Mouse (Mus musculus) heart, postnatal 0 days (tissue): ENCODE results near the gene Gif. TPM values are rescaled to one million over a fixed set of nuclear protein-coding genes. Genes with fewer than 3 reads are reported as not detected.
A peak's percentile ranks its signal among the peaks of the same experiment; 100 is the strongest.

Experiments
- ATAC-seq: fragments of 200-750 bp; cut with Nextera tagmentation; 2 replicates; pipeline ENCODE4 v1.8.0; 2017; ENCODE audit warnings: low read depth, moderate number of reproducible peaks, moderate library complexity; ENCODE audit not compliant: insufficient read depth
- DNase-seq: peaks from one replicate; pipeline ENCODE4 v3.0.0-alpha.2; 2016; ENCODE audit warnings: low spot score
- H3K27ac ChIP-seq: fragments of 300-500 bp; sonication (generic); 2 replicates; pipeline ENCODE4 v1.5.1; 2014; ENCODE audit warnings: low read depth, mild to moderate bottlenecking
- H3K27me3 ChIP-seq: fragments of 300-500 bp; sonication (generic); 2 replicates; pipeline ENCODE4 v1.6.1; 2014; ENCODE audit warnings: low read length, mixed read lengths; ENCODE audit not compliant: control insufficient read depth, insufficient read depth
- H3K36me3 ChIP-seq: fragments of 300-500 bp; sonication (generic); replicated peaks from 2 replicates; pipeline ENCODE4 v1.6.1; 2014; ENCODE audit warnings: low read length, mixed read lengths; ENCODE audit not compliant: control insufficient read depth, insufficient read depth
- H3K4me1 ChIP-seq: fragments of 300-500 bp; sonication (generic); 2 replicates; pipeline ENCODE4 v1.6.1; 2014; ENCODE audit warnings: antibody characterized with exemption; ENCODE audit not compliant: control insufficient read depth, insufficient read depth
- H3K4me2 ChIP-seq: fragments of 300-500 bp; sonication (generic); 2 replicates; pipeline ENCODE4 v1.6.1; 2014; ENCODE audit warnings: low read depth, mild to moderate bottlenecking, low read length, moderate library complexity
- H3K4me3 ChIP-seq: fragments of 300-500 bp; sonication (generic); 2 replicates; pipeline ENCODE4 v1.5.1; 2014; ENCODE audit warnings: low read depth, low read length
- H3K9ac ChIP-seq: fragments of 300-500 bp; sonication (generic); replicated peaks from 2 replicates; pipeline ENCODE4 v1.6.1; 2014; ENCODE audit warnings: low read depth, low read length, mixed read lengths
- H3K9me3 ChIP-seq: fragments of 300-500 bp; sonication (generic); replicated peaks from 2 replicates; pipeline ENCODE4 v1.6.1; 2016; ENCODE audit warnings: low read length; ENCODE audit not compliant: control insufficient read depth
- CTCF ChIP-seq: IDR thresholded peaks from 2 replicates; pipeline ENCODE4 v1.5.1; 2016; ENCODE audit warnings: antibody characterized with exemption, control low read depth, low read depth
- EP300 ChIP-seq: IDR thresholded peaks from 2 replicates; pipeline ENCODE4 v1.6.1; 2016; ENCODE audit warnings: antibody characterized with exemption, low read depth
- WGBS: fragments of 180-500 bp; shearing (Covaris S2); extraction: QIAGEN DNeasy Blood & Tissue Kit; methylation state at CpG from one replicate; pipeline ENCODE4 v1.1.7; 2014; 5-methylcytosine and 5-hydroxymethylcytosine counted together
- polyA plus RNA-seq: library from polyadenylated mRNA; unstranded; fragments of >200 nt; fragmentation: Nextera tagmentation; extraction: Ambion mirVana; gene quantifications from 2 replicates; pipeline ENCODE4 v1.2.1, GENCODE M21; 2015
- total RNA-seq: library from RNA; depleted of rRNA; stranded (reverse); fragments of >200 nt; gene quantifications from 2 replicates; pipeline ENCODE4 v1.2.3, GENCODE M21; 2014; ENCODE audit warnings: low replicate concordance

Gene Gif
- total and polyA plus RNA-seq, 2 experiments from 2014 or later, result not detected

DNA sequence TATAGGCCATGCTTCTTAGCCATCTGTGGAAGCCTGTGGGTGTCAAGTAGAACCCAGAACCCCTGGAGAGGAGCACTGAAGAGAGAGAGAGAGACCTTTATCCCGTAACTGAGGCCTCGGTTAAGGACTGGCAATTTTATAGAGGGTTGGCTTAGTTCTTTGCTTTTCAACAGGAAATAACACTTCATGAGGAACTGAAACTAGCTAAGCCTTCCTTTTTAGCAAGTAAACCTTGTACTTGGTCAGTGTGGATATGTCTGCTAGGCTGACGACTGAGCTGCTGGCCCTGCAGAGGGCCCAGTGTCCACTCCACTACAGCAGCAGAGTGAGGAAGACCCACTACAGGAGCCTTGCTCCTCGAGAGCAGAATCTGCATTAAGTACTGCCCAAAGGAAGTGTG, 19.1 kb downstream of the Gif start:
- TF ChIP-seq EP300, result no peak
- no peak for TF ChIP-seq CTCF
- H3K36me3 ChIP-seq, result no peaks in the 10 kb centered on the region
- WGBS, result 44% methylated on average over 4 of the region's 4 CpGs
- DNase-seq (no peak), ATAC-seq (no peak)
- no peak overlapping the region for H3K4me2 ChIP-seq
- no peak overlapping the region for H3K4me3 ChIP-seq
- no peak overlapping the region for H3K9ac ChIP-seq
- H3K27ac ChIP-seq, result no peak overlapping the region
- H3K4me1 ChIP-seq, result peaks cover 13% of the 10 kb centered on the region
- H3K27me3 ChIP-seq, result no peaks in the 10 kb centered on the region
- H3K9me3 ChIP-seq, result no peaks in the 10 kb centered on the region

DNA sequence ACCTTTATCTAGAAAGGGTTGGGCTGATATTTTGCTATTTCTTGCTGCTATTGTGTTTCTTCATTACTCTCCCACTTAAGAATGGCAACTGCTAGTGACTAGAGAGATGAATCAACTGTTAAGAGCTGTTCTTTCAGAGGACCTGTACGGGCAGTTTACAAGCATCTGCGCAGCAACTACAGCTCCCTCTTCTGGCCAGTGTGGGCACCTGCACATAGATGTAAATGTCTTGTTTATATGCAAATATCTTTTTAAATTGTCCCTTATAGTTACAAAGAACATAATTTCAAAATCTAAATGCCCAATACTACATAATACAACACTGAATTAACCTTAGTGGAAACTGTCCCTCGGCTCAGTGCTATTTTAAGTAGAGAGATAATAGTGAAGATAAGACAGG, 20.8 kb downstream of the Gif start:
- TF ChIP-seq CTCF (peak; percentile 62), EP300 (no peak)
- Histone ChIP-seq H3K4me2 (no peak overlapping the region), H3K9ac (no peak overlapping the region), H3K27me3 (no peaks in the 10 kb centered on the region), H3K36me3 (peaks cover 2% of the 10 kb centered on the region; the same call in 1 of the 2 replicates), H3K4me1 (peaks cover 13% of the 10 kb centered on the region), H3K4me3 (no peak overlapping the region), H3K27ac (no peak overlapping the region), H3K9me3 (no peaks in the 10 kb centered on the region)
- ATAC-seq (no peak), DNase-seq (peak; percentile 27)
- WGBS, result 6% methylated on average over 3 of the region's 3 CpGs

DNA sequence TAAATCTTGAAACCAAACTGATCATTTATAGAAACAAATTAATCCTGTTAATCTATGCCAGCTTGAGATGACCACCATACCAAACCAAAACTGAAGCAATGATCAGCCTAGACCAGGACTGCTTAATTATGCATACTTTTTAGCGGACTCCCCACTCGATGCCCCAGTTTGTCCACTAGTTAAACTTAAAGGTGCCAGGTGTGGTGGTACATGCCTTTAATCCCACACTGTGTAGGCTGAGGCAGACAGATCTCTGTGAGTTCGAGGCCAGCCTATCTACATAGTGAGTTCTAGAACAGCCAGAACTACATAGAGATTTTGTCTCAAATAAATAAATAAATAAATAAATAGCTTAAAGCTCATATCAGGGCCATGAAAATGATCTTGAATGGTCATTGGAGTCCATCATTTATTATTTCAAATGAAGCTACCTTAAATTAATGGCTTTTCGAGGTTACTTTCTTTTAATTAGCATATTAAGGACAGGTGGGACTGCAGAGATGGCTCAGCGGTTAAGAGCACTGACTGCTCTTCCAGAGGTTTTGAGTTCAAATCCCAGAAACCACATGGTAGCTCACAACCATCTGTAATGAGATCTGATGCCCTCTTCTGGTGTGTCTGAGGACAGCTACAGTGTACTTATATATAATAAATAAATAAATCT, 22.0 kb downstream of the Gif start:
- peaks cover 13% of the 10 kb centered on the region for H3K4me1 ChIP-seq
- no peaks in the 10 kb centered on the region for H3K9me3 ChIP-seq
- peak overlapping the region; percentile 77 for H3K4me3 ChIP-seq
- no peaks in the 10 kb centered on the region for H3K27me3 ChIP-seq
- 88% methylated on average over 5 of the region's 5 CpGs for WGBS
- H3K9ac ChIP-seq, result no peak overlapping the region
- ATAC-seq (no peak), DNase-seq (no peak)
- peaks cover 15% of the 10 kb centered on the region for H3K36me3 ChIP-seq
- H3K27ac ChIP-seq, result no peak overlapping the region
- H3K4me2 ChIP-seq, result peak overlapping the region; percentile 92
- TF ChIP-seq EP300, result no peak
- no peak for TF ChIP-seq CTCF

DNA sequence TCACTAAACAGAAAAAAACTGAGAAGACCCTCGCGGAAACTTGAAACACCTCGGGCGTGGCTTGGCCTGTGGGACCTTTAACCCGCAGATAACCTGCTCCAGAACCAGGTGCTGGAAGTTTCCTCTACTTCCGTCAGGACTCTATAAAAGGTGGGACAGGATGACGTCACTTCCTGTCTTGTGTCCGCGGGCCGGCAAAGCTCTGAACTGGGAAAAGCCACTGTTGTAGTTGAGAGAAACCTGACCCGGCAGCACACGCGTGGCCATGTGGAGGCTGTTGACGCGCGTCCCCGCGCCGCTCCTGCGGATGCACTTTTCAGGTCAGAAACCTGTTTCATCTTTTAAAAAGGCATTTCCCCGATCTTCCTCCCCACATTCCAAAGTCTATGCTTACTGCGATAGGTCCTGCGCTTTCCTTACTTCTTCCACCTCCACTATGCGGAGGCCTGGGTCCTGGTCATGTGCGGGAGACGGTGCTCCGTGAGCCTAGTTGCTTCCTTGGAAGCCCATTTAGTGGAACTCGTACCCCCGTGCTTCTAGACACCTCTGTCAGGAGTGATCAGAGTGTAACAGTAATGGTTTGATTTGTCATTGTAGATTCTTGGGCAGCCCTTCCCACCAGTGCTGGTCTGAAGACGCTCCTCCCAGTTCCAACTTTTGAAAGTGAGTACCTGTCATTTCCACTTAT, 23.0 kb downstream of the Gif start, which contains the start of gene Mrpl16:
Gene Mrpl16 (plus strand): TSS at position 187 of the 688 bp plus-strand sequence.
- ATAC-seq, result peak; percentile 93
- Histone ChIP-seq H3K9ac (peak within 1 kb of the TSS; percentile 76), H3K4me1 (peaks cover 13% of the 10 kb centered on the region), H3K9me3 (no peaks in the 10 kb centered on the region), H3K4me2 (peak within 1 kb of the TSS; percentile 92), H3K27me3 (no peaks in the 10 kb centered on the region), H3K4me3 (peak within 1 kb of the TSS; percentile 77), H3K27ac (peak within 1 kb of the TSS; percentile 66), H3K36me3 (peaks cover 22% of the 10 kb centered on the region)
- under 1% methylated on average over 30 of the region's 30 CpGs for WGBS
- TF ChIP-seq EP300 (no peak), CTCF (no peak)
- DNase-seq, result peak; percentile 85

DNA sequence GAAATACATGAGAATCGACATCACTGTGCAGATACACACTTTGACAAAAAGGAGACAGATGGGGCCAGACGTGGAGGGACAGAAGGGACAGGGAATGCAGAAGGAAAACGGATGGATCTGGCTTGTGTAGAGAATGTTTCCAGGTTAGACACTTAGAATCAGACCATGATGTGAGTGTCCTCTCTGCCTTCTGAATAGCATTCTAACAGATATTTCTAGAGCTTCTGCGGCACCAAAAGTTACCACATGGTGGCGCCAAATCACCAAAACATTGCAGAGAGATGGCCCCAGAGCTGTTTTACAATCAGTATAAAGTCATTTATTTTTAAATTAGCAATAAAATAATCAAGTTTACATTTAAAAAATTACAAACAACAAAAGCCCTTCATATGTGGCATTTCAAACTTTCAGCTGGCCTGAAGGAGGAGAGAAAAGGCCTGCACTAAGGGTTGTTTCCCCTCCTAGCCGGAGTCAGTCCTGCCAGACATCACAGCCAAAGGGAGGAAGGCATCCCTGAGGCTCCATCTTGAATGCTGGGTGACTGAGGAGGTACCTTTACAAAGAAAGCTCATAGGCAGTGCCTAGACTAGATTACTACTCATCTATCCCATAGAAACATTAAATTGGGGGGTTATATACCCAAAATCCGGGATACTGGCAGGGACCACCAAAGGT, 30.0 kb downstream of the Gif start:
- Histone ChIP-seq H3K9me3 (no peaks in the 10 kb centered on the region), H3K9ac (no peak overlapping the region), H3K27me3 (no peaks in the 10 kb centered on the region), H3K4me3 (no peak overlapping the region), H3K4me1 (no peaks in the 10 kb centered on the region), H3K36me3 (peaks cover 38% of the 10 kb centered on the region), H3K27ac (no peak overlapping the region), H3K4me2 (no peak overlapping the region)
- peak; percentile 76 for TF ChIP-seq CTCF
- TF ChIP-seq EP300, result no peak
- ATAC-seq, result no peak
- DNase-seq, result peak; percentile 73
- 53% methylated on average over 7 of the region's 7 CpGs for WGBS
